Mouse (Mus musculus) G1E (cell line): ENCODE measurements around the gene Ttbk2. TPM values are rescaled to one million over a fixed set of nuclear protein-coding genes. Genes with fewer than 3 reads are reported as not detected.

ENCODE experiments used
- ATAC-seq: 2 replicates; pipeline ENCODE4 v1.8.0; 2016; ENCODE audit warnings: mild to moderate bottlenecking; ENCODE audit not compliant: insufficient number of reproducible peaks, poor library complexity, low FRiP score, severe bottlenecking; ENCODE audit errors: extremely low read depth
- DNase-seq: peaks from one replicate; pipeline ENCODE4 v3.0.0; 2012; ENCODE audit warnings: low spot score
- H3K27me3 ChIP-seq: 2 replicates; pipeline ENCODE4 v1.6.1; 2012; ENCODE audit warnings: mild to moderate bottlenecking, low read length, inconsistent platforms; ENCODE audit not compliant: insufficient read depth
- H3K36me3 ChIP-seq: replicated peaks from 2 replicates; pipeline ENCODE3; 2012; ENCODE audit warnings: mild to moderate bottlenecking, inconsistent platforms
- H3K4me1 ChIP-seq: 2 replicates; pipeline ENCODE4 v1.6.1; 2012; ENCODE audit warnings: low read depth, low read length, inconsistent platforms, mixed read lengths; ENCODE audit not compliant: insufficient read depth
- H3K4me3 ChIP-seq: 2 replicates; pipeline ENCODE4 v1.5.1; 2012; ENCODE audit warnings: low read depth, mild to moderate bottlenecking, inconsistent platforms, low read length, moderate library complexity, mixed read lengths
- H3K9me3 ChIP-seq: replicated peaks from 2 replicates; pipeline ENCODE4 v1.6.1; 2012; ENCODE audit warnings: inconsistent platforms
- CTCF ChIP-seq: IDR thresholded peaks from 2 replicates; pipeline ENCODE4 v1.5.1; 2012; ENCODE audit warnings: low read depth, low read length, inconsistent platforms, mixed read lengths
- GATA1 ChIP-seq: IDR thresholded peaks from 2 replicates; pipeline ENCODE4 v1.6.1; 2012; ENCODE audit warnings: borderline replicate concordance, low read length, inconsistent platforms, mixed read lengths
- GATA2 ChIP-seq: IDR thresholded peaks from 2 replicates; pipeline ENCODE4 v1.6.1; 2012; ENCODE audit warnings: low read depth, low read length, inconsistent platforms, borderline replicate concordance
- POLR2AphosphoS5 ChIP-seq: IDR thresholded peaks from 2 replicates; pipeline ENCODE4 v1.6.1; 2012; ENCODE audit warnings: low read depth, low read length, inconsistent platforms; ENCODE audit not compliant: insufficient replicate concordance
- TAL1 ChIP-seq: conservative IDR thresholded peaks from 2 replicates; pipeline ENCODE4 v1.6.1; 2012; ENCODE audit warnings: low read depth, low read length, inconsistent platforms, mixed read lengths
- polyA plus RNA-seq: library from polyadenylated mRNA; stranded (reverse); fragments of >175 nt; gene quantifications from 2 replicates; pipeline ENCODE4 v1.2.3, GENCODE M21; 2012
- total RNA-seq, 2 experiments: library from RNA; stranded (forward) in 1 of 2; stranded (reverse) in 1 of 2; fragments of 200-1000 nt in 1 of 2; fragments of >200 nt in 1 of 2; fragmentation: Nextera tagmentation in 1 of 2; gene quantifications; 2 replicates each; pipeline ENCODE4 v1.2.3; 2014 to 2017

Ttbk2 gene
- total and polyA plus RNA-seq, 3 experiments = 5.8 to 8.4 (median 7.1) TPM

DNA sequence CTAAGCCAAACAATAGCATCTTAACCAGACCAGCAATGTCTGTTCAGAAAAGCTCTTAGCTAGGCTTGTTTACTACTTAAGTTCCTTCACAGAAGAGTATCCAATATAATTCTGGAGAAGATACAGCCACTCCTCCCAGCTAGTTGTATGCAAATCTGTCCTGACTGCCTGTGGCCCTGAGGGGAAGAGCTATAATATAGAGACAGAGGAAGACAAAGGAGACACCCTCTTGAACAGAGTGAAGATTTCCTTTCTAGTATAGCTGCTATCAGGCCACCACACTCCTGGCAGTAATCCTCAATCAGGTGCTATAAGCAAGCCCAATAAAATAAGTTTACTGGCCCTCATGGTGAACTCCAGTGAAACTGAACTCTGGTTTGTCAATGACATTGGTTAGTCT, 88.5 kb downstream of the Ttbk2 start:
- Histone ChIP-seq H3K4me1 (no peaks in the 10 kb centered on the region), H3K4me3 (no peak overlapping the region), H3K27me3 (no peaks in the 10 kb centered on the region), H3K9me3 (no peaks in the 10 kb centered on the region), H3K36me3 (peaks cover 7% of the 10 kb centered on the region)
- ATAC-seq = no peak
- no peak for DNase-seq
- TF ChIP-seq GATA2 (no peak), TAL1 (no peak), GATA1 (no peak), CTCF (no peak), POLR2AphosphoS5 (no peak)

DNA sequence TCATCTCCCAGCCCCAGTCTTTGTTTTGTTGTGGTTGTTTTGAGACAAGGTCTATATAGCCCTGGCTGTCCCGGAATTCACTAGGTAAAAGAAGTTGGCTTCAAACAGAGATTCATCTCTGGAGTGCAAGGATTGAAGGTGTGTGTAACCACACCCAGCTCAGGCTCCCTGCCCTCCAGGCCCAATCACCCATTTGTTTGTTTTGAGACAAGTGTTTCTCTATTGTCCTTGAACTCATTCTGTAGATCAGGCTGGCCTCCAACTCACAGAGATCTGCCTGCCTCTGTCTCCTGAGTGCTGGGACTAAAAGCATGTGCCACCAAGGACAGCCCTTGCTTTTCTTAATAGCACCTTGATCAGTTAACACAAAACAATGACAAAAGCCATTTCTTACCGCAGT, 102.4 kb downstream of the Ttbk2 start:
- TF ChIP-seq POLR2AphosphoS5 (no peak), GATA1 (no peak), CTCF (no peak), GATA2 (no peak), TAL1 (no peak)

DNA sequence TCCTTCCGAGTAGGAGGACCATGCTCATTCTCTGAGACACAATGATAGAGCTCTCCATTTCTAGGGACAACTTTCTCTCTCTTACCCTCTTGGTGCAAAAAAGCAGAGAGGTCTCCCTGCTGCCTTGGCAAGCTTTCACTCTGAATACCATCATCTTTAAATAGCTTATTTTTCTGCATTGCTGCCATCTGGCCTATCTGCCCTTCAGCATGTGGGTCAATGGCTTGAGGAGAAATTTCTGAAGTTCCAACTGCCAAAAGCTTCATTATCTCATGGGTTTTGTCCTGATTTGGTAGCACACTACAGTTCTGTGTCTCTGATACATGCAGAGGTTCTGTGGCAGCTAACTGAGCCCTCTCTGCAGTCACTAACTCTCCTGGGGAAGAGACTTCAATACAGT, 104.9 kb downstream of the Ttbk2 start:
- H3K4me3 ChIP-seq = no peak overlapping the region
- peaks cover 58% of the 10 kb centered on the region for H3K36me3 ChIP-seq
- TF ChIP-seq TAL1 = no peak
- no peak for TF ChIP-seq GATA1
- TF ChIP-seq CTCF = no peak
- TF ChIP-seq GATA2 = no peak
- no peak for TF ChIP-seq POLR2AphosphoS5
- H3K27me3 ChIP-seq = no peaks in the 10 kb centered on the region
- no peak for ATAC-seq
- H3K4me1 ChIP-seq = no peaks in the 10 kb centered on the region
- no peak for DNase-seq
- H3K9me3 ChIP-seq = no peaks in the 10 kb centered on the region

More for the DNA sequence above, 102.4 kb downstream of the Ttbk2 start:
- DNase-seq (no peak), ATAC-seq (no peak)
- Histone ChIP-seq H3K4me3 (no peak overlapping the region), H3K4me1 (no peaks in the 10 kb centered on the region), H3K27me3 (no peaks in the 10 kb centered on the region), H3K9me3 (no peaks in the 10 kb centered on the region), H3K36me3 (peaks cover 49% of the 10 kb centered on the region)

DNA sequence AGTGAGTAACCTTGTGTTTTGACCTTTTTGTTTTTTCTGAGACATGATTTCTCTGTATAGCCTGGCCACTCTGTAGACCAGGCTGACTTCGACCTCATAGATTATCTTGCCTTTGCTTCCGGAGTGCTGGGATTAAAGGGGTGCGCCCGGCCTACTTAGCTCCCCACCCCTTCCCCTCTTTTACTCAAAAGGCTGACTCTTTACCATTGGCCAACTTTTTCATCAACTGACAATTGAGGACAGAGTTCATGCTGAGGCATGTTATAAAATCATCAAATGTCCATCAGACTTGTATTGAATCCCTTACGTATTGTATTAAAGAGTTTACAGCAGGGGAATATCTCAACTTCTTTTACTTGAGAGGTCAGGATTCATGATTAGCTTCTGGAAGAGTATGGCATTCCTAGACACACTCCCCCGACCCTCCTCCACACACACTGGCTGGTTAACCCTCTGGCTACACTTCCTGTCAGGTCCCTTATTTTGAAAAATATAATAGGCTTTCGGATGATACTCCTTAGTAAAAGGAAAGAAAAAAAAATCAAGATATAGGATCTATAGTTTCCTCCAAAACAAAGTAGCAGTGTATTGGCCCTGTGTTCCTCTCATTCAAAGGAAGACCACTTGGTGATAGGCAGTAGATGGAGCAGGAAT, 118.4 kb downstream of the Ttbk2 start:
- peak overlapping the region; percentile 100 for H3K4me3 ChIP-seq
- no peaks in the 10 kb centered on the region for H3K9me3 ChIP-seq
- no peaks in the 10 kb centered on the region for H3K27me3 ChIP-seq
- TF ChIP-seq TAL1 = no peak
- TF ChIP-seq POLR2AphosphoS5 = no peak
- TF ChIP-seq CTCF = no peak
- no peak for TF ChIP-seq GATA1
- no peak for TF ChIP-seq GATA2
- peaks cover 38% of the 10 kb centered on the region for H3K36me3 ChIP-seq
- H3K4me1 ChIP-seq = peaks cover 46% of the 10 kb centered on the region
- peak; percentile 31; the same call in 1 of the 2 replicates for ATAC-seq
- DNase-seq = no peak

DNA sequence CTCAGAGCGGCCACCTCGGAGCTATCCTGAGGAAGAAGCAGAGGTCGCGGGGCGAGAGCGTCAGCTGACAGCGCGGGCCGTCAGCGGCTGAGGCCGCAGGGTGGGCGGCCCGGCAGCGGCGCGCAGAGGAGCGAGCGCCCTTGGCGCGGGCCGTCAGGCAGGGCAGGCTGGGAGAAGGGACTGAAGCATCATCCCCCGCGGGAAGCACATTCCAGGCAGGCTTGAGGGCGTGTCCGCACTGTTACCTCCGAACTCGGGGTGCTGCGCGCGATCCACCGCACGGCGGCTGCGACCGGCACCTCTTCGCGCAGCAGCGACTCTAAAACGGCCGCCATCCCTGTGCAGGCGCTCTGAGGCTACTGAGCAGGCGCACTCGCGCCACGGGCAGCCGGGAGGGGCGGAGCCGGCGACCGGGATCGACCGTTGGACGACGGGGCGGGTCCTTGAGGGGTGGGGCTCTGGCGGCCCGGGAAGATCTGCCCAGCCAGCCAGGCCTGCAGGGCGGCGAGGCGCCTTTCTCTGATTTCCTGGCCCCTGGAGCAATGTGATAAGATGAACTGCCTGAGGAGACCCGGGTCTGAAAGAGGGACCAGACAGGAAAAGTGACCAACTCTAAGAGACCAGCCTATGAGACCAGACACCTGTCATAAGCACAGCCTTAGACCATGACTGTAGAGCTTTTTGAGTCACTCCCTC, 119.1 kb downstream of the Ttbk2 start:
- ATAC-seq (peak; percentile 65), DNase-seq (peak; percentile 90)
- no peak for TF ChIP-seq CTCF
- Histone ChIP-seq H3K9me3 (no peaks in the 10 kb centered on the region), H3K4me1 (peaks cover 51% of the 10 kb centered on the region), H3K36me3 (peaks cover 44% of the 10 kb centered on the region), H3K4me3 (peak overlapping the region; percentile 100), H3K27me3 (no peaks in the 10 kb centered on the region)

DNA sequence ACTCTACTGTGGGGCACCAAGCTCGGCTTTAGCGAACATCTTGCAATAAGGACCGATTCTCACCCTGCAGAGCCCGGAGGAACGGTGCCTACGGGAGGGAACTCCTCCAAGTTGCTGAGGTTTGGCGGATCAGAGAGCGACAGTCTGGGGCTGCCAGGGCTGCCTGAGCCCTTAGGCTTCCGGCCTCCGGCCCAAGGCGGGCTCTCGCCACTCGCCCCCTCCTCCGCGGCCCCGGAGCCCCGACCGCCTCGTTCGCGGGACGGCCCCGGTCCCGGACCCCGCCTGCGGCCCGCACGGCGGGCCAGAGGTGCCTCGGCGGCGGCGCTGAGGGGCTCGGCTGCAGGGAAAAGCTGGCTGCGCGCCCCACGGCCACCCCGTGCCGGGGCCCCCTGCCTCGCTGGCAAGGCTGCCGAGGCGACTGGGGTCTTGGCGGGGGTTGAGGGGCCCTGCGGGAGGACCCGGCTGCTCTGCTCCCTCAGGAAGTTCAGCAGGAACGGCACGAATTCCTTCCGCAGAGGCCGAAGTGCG, 119.7 kb downstream of the Ttbk2 start:
- Histone ChIP-seq H3K27me3 (no peaks in the 10 kb centered on the region), H3K4me1 (peaks cover 54% of the 10 kb centered on the region)
- ATAC-seq = no peak

More for the DNA sequence above, 119.7 kb downstream of the Ttbk2 start:
- H3K4me3 ChIP-seq = peak overlapping the region; percentile 100
- H3K9me3 ChIP-seq = no peaks in the 10 kb centered on the region
- H3K36me3 ChIP-seq = peaks cover 48% of the 10 kb centered on the region
- peak; percentile 36 for DNase-seq
- TF ChIP-seq GATA2 = no peak
- no peak for TF ChIP-seq POLR2AphosphoS5
- no peak for TF ChIP-seq GATA1
- no peak for TF ChIP-seq CTCF
- no peak for TF ChIP-seq TAL1
